Mouse (Mus musculus) midbrain, postnatal 0 days (tissue): ENCODE results near the gene Ankra2. TPM values are rescaled to one million over a fixed set of nuclear protein-coding genes. Genes with fewer than 3 reads are reported as not detected.

ENCODE experiments used
- ATAC-seq: fragments of 200-750 bp; cut with Nextera tagmentation; 2 replicates; pipeline ENCODE4 v1.8.0; 2017; ENCODE audit warnings: moderate number of reproducible peaks, mild to moderate bottlenecking, moderate TSS enrichment, moderate library complexity; ENCODE audit not compliant: low FRiP score
- DNase-seq: peaks from one replicate; pipeline ENCODE4 v3.0.0-alpha.2; 2015; ENCODE audit warnings: low spot score
- H3K27ac ChIP-seq: fragments of 300-500 bp; sonication (generic); 2 replicates; pipeline ENCODE4 v1.5.1; 2014; ENCODE audit warnings: low read depth, mild to moderate bottlenecking, low read length, mixed read lengths
- H3K27me3 ChIP-seq: fragments of 300-500 bp; sonication (generic); 2 replicates; pipeline ENCODE4 v1.6.1; 2014; ENCODE audit warnings: low read length, control low read depth, mixed read lengths; ENCODE audit not compliant: insufficient read depth
- H3K36me3 ChIP-seq: fragments of 300-500 bp; sonication (generic); 2 replicates; pipeline ENCODE4 v1.6.1; 2014; ENCODE audit warnings: low read length, control low read depth, mixed read lengths; ENCODE audit not compliant: insufficient read depth
- H3K4me1 ChIP-seq: fragments of 300-500 bp; sonication (generic); 2 replicates; pipeline ENCODE4 v1.6.1; 2014; ENCODE audit warnings: mild to moderate bottlenecking, control low read depth, antibody characterized with exemption, low read length, mixed read lengths; ENCODE audit not compliant: insufficient read depth
- H3K4me2 ChIP-seq: fragments of 300-500 bp; sonication (generic); 2 replicates; pipeline ENCODE4 v1.6.1; 2014; ENCODE audit warnings: low read depth, mild to moderate bottlenecking, low read length, mixed read lengths; ENCODE audit not compliant: poor library complexity, severe bottlenecking
- H3K4me3 ChIP-seq: fragments of 300-500 bp; sonication (generic); 2 replicates; pipeline ENCODE4 v1.5.1; 2014; ENCODE audit warnings: low read depth, mild to moderate bottlenecking, low read length, moderate library complexity
- H3K9ac ChIP-seq: fragments of 300-500 bp; sonication (generic); replicated peaks from 2 replicates; pipeline ENCODE4 v1.6.1; 2014; ENCODE audit warnings: mild to moderate bottlenecking, low read length, moderate library complexity, mixed read lengths; ENCODE audit not compliant: poor library complexity, severe bottlenecking
- H3K9me3 ChIP-seq: fragments of 300-500 bp; sonication (generic); 2 replicates; pipeline ENCODE4 v1.6.1; 2016; ENCODE audit warnings: low read length, control low read depth
- CTCF ChIP-seq: IDR thresholded peaks from 2 replicates; pipeline ENCODE4 v1.5.1; 2016; ENCODE audit warnings: antibody characterized with exemption, mild to moderate bottlenecking
- WGBS: fragments of 180-500 bp; shearing (Covaris S2); extraction: QIAGEN DNeasy Blood & Tissue Kit; methylation state at CpG from one replicate; pipeline ENCODE4 v1.1.7; 2014; 5-methylcytosine and 5-hydroxymethylcytosine counted together
- polyA plus RNA-seq: library from polyadenylated mRNA; unstranded; fragments of >200 nt; fragmentation: Nextera tagmentation; extraction: Ambion mirVana; gene quantifications from 2 replicates; pipeline ENCODE4 v1.2.1, GENCODE M21; 2015
- total RNA-seq: library from RNA; depleted of rRNA; stranded (reverse); fragments of >200 nt; gene quantifications from 2 replicates; pipeline ENCODE4 v1.2.3, GENCODE M21; 2014

The Ankra2 gene
- total and polyA plus RNA-seq, 2 experiments from 2014 or later, result 81.8 to 109 TPM

DNA sequence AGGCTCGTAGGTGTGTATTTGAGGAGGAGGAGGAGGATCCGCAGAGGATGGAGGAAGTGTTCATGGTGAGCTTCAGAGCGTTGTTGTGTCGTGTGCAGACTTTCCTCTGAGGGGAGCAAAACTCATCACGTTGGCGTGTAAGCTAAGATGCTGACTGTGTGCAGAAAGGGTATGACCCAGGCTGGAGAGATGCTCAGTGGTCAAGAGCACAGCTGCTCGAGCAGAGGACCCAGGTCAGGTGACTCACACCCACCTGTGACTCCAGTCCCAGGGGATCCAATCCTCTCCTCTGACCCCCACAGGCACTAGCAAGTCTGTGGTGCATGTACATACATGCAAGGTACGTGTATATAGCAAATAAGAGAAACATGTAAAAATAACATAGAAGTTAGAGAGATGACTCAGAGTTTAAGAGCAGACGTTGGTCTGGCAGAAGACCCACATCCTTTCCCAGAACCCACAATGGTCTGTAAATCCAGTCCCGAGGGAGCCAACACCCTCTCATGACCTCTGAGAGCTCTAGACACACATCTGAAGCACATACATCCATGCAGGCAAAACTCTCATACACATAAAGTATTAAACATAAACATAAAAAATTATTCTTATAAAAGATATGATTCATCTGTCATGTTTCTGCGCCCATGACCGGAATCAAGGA is 18.2 kb downstream of the Ankra2 start:
- no peak for DNase-seq
- H3K4me3 ChIP-seq, result no peak overlapping the region
- TF ChIP-seq CTCF, result no peak
- H3K4me2 ChIP-seq, result no peak overlapping the region
- H3K9ac ChIP-seq, result no peak overlapping the region
- no peak overlapping the region for H3K27ac ChIP-seq
- WGBS, result 77% methylated on average over 12 of the region's 12 CpGs
- ATAC-seq, result no peak
- no peaks in the 10 kb centered on the region for H3K4me1 ChIP-seq
- no peaks in the 10 kb centered on the region for H3K27me3 ChIP-seq
- no peaks in the 10 kb centered on the region for H3K36me3 ChIP-seq
- H3K9me3 ChIP-seq, result no peaks in the 10 kb centered on the region

DNA sequence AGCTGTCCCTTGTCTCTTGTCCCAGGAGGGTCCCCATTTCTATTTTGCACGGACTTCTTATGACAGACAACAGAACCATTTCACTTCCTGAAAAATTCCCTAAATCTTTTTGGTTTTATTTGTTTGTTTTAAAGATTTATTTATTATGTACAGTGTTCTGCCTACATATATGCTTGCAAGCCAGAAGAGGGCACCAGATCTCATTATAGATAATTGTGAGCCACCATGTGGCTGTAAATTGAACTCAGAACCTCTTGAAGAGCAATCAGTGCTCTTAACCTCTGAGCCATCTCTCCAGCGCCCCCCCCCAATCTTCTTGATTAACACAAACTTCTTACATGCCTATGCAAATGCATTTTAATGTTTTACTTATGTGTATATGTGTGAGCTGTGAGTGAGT is 27.8 kb downstream of the Ankra2 start:
- Histone ChIP-seq H3K4me3 (no peak overlapping the region), H3K9ac (no peak overlapping the region), H3K27me3 (no peaks in the 10 kb centered on the region), H3K9me3 (no peaks in the 10 kb centered on the region), H3K27ac (no peak overlapping the region), H3K4me2 (no peak overlapping the region), H3K36me3 (no peaks in the 10 kb centered on the region), H3K4me1 (no peaks in the 10 kb centered on the region)
- 43% methylated on average over 2 of the region's 2 CpGs for WGBS
- peak; percentile 38 for TF ChIP-seq CTCF
- DNase-seq (no peak), ATAC-seq (no peak)

DNA sequence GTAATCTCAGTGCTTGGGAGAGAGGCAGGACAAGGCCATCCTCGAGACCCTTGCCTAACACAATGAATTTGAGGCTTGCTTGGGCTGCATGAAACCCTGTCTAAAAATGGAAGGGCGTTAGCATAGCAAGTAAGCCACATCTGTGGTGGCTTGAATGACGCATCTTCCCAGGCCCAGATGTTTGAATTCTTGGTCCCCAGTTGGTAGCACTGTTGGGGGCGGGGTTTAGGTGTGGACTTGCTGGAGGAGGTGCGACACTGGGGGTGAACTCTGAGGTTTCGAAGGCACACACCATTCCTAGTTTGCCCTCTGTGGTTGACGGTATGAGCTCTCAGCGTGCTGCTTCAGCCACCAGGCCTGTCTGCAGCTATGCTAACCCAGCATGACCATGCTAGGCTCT is 28.8 kb downstream of the Ankra2 start:
- no peak overlapping the region for H3K4me2 ChIP-seq
- ATAC-seq (no peak), DNase-seq (no peak)
- H3K4me3 ChIP-seq, result no peak overlapping the region
- WGBS, result 82% methylated on average over 8 of the region's 8 CpGs
- H3K4me1 ChIP-seq, result no peaks in the 10 kb centered on the region
- H3K9me3 ChIP-seq, result no peaks in the 10 kb centered on the region
- H3K36me3 ChIP-seq, result no peaks in the 10 kb centered on the region
- H3K27ac ChIP-seq, result no peak overlapping the region
- TF ChIP-seq CTCF, result no peak
- no peak overlapping the region for H3K9ac ChIP-seq
- H3K27me3 ChIP-seq, result no peaks in the 10 kb centered on the region

DNA sequence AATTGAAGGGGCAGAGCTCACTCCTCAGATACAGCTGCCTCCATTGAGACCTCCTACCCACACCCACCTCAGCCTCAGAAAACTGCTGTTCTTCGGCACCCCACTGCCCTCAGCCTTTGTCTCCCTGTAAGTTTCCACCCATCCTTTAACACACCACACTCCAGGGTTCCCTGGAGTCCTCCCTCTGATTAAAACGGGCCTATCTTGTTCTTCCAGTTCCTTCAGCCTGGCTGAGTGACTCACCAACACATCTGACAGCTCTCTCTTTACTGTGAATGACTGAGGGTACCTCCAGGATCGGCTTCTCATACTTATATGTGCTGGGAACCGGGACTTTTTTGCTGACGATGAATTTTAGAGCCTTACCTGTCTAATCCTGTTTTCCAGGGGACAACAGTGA is 33.2 kb downstream of the Ankra2 start:
- Histone ChIP-seq H3K27me3 (no peaks in the 10 kb centered on the region), H3K36me3 (no peaks in the 10 kb centered on the region), H3K4me1 (no peaks in the 10 kb centered on the region), H3K4me3 (no peak overlapping the region), H3K4me2 (no peak overlapping the region), H3K9ac (no peak overlapping the region), H3K9me3 (no peaks in the 10 kb centered on the region), H3K27ac (no peak overlapping the region)
- 44% methylated on average over 5 of the region's 5 CpGs for WGBS
- ATAC-seq, result no peak
- TF ChIP-seq CTCF, result no peak
- no peak for DNase-seq

DNA sequence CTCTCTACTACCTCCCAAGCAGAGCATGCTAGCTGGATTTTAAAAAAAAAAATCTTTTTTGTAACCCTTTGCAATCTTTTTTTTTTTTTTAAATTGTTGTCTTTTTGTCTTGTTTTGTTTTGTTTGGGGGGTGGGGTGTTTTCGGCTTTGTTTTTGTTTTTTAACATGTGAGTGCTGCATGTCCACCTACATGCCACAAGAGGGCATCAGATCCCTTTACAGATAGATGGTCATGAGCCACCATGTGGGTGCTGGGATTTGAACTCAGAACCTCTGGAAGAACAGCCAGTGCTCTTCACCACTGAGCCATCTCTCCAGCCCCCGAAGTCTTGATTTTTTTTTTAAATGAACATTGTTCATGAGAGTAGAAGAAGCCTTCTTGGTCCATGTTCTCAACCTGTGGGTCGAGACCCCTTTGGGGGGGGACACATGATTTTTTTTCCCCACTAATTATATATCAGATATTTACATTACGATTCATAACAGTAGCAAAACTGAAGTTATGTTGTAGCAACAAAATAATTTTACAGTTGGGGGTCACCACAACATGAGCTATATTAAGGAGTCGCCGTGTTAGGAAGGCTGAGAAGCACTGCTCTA is 35.1 kb downstream of the Ankra2 start:
- Histone ChIP-seq H3K9ac (no peak overlapping the region), H3K4me1 (no peaks in the 10 kb centered on the region), H3K27ac (no peak overlapping the region), H3K9me3 (no peaks in the 10 kb centered on the region), H3K4me2 (no peak overlapping the region), H3K4me3 (no peak overlapping the region), H3K36me3 (no peaks in the 10 kb centered on the region), H3K27me3 (no peaks in the 10 kb centered on the region)
- DNase-seq (no peak), ATAC-seq (no peak)
- 93% methylated on average over 6 of the region's 6 CpGs for WGBS
- TF ChIP-seq CTCF, result peak; percentile 49
